Mouse (Mus musculus): Measurements from ENCODE around the gene Slc16a13.
A peak's percentile ranks its signal among the peaks of the same experiment; 100 is the strongest.

The Slc16a13 gene

GRCm38 (mm10) chr11:70211972-70212371, 8.9 kb downstream of the Slc16a13 start:
- no peak for DNase-seq (ENCODE audit: low spot score in 2 of 2)

DNA sequence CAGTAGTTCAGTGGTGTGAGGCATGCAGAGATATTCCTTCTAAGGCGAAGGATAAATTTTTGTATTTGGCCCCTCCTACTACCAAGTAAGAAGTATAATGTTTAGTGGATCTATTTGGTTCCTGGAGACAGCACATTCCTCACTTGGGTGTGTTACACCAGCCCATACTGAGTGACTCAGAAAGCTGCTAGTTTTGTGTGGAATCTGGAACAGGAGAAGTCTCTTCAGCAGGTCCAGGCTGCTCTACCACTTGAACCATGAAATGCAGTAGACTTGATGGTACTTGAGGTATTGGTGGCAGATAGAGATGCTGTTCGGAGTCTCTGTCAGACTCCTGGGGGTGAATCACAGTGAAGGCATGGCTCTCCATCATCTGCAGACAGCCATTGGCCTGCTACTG, 10.2 kb downstream of the Slc16a13 start:
- DNase-seq (ENCODE audit: low spot score in 2 of 2), result no peak

DNA sequence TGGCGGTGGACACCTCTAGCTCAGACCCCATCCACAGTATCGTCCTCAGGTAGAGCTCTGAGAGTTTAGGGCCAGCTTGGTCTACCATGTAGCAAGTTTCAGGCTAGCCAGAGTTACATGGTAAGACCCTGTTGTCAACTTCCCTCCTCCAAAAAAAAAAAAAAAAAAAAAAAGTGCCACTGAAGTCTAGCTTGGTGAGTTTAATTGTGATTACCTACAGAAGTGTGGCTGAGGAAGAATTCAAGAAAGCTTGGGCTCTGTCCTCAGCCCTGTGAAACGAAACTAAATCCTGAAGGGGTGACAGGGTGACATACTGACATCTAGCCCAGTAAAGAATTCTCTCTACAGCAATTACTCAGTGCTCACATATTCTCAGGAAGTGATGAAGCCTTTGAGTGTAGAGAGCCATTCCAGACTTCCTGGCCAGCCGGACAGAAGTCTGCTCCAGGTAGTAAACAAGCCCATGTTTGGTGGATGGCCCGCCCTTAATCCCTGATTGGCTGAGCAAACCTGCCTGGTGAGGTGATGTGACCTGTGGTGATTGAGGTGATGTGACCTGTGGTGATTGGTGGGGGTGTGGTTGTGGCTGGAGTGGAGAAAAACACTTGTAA, 12.0 kb downstream of the Slc16a13 start:
- no peak for DNase-seq (ENCODE audit: low spot score in 2 of 2)

- no peak for DNase-seq (ENCODE audit: low spot score in 2 of 2)
Measured at GRCm38 (mm10) chr11:70207283-70207682, 13.6 kb downstream of the Slc16a13 start.

DNA sequence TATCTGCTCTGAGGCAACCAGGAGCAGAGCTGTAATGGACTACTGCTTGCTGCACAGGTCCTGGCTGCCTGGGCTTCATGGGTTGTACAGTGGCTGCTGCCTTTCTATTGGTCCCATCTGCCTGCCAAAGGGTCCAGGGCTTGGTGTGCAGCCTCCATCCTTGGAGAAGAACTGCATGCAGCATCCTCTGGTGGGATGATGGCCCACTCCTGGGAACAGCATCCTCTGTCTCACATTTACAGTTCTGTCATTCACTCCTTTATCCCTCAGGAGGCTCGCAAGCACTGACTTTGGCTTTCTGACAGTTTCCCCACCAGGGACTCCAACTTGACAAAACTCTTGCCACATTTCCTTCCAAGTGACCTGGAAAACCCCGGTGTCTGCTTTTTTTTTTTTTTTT, 14.1 kb downstream of the Slc16a13 start:
- DNase-seq (ENCODE audit: low spot score in 2 of 2), result no peak

DNA sequence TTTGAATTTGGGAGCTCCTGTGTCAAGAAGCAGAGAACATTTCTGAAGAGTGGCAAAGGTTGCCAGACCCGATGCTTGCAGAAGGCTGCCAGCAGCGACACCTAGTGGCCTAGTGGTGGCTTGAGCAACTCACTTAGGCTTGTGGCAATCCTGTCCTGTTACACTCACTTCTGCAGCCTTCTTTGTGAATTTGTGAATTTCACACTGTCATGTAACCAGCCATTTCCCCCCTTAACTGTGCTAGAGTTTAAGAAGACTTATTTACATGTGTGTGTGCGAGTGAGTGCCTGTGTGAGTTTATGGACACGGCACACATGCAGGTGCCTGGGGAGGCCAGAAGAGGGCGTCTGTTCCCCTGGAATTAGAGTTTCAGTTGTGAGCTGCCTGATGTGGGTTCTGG, 19.2 kb downstream of the Slc16a13 start:
- peak; percentile 72 to 86 for DNase-seq (ENCODE audit: low spot score in 2 of 2)

DNA sequence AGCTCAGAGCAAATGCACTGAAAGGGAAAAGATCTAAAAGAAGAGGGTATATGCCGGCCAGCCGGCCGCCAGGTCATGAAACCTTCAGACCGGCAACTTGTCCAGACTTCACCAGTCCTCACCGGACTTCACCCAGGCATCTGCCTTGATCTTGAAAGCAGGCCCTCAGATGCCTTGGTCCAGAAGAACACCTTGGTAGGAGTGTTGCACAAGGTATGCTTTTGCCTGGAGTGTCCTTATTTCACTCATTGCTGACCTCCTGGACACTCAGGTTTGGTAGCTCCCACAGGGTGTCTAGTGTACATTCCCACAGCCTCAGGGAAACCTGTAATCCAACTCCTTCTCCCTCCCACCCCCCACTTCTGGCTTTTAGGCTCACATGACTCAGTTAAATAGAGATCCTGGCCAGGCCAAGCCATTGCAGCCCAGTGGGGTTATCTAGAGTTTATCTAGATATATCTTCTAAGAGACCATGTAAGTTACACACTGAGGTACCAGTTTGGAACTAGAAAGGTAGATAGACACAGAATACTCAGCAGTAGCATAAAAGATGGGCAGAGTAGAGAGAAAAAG, 20.7 kb downstream of the Slc16a13 start:
- no peak for DNase-seq (ENCODE audit: low spot score in 2 of 2)

GRCm38 (mm10) chr11:70199107-70199506, 21.8 kb downstream of the Slc16a13 start:
- DNase-seq (ENCODE audit: low spot score in 2 of 2), result no peak

- DNase-seq (ENCODE audit: low spot score in 2 of 2), result no peak
Measured at GRCm38 (mm10) chr11:70198332-70198731, 22.5 kb downstream of the Slc16a13 start.

DNA sequence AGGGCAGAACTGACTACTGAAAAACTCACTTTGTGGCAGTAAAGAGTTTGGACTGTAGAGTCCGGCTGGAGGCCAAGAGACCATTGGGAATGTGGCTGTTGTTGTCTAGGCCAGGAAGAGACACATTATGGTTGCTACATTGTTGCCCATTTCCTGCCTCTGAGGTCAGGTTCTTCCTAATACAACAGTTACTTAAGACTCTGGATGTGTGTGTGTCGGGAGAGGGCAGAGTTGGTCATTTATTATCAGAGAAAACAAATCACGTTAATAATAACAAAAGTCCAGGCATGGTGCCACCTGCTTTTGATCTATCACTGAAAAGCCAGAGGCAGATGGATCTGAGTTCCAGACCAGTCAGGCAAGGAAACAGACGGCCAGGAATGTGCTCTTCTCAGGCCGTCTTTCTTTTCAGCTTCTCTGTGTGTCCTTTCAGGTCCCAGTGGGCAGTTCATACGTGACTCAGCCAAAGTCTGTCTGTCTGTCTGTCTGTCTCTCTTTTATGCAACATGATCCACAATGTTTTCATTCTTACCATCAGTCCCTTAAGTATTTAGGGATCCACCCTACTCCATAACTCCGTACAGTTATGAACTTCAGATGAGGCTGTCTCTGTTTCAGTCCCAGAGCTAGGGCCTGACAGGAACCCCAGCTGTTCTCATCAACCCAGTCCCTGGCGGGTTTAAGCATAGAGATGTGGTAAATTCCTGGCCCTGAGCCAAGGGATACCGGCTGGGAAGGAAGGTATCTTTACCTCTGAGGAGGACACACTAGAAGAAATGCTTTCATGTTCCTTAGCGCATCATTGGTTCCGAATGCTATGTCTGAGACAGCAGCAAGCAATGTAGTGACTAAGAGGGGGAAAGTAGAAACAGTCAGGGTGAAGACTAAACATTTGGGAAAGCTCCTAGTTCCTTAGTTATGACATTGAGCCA, 27.2 kb downstream of the Slc16a13 start:
- DNase-seq (ENCODE audit: low spot score in 2 of 2), result no peak

DNA sequence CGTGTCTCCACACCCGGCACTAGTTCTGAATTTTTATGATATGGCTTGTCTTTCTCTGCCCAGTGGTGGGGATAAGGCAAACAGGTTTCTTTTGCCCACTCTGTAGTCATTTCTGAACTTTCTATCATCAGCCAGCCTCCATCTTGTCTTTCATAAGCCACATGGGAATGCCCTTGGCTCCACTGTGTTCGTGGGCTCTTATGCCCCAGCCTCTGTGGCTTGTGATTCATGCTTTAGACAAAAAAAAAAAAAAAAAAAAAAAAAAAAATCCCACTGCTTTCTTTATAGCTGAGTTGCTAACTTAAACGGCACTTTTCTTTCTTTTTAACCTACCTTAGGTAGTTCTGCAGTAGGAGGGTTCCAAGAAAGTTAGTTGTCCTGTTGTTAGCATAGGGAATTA, 28.7 kb downstream of the Slc16a13 start:
- DNase-seq (ENCODE audit: low spot score in 2 of 2), result no peak

- DNase-seq (ENCODE audit: low spot score in 2 of 2), result no peak
Measured at GRCm38 (mm10) chr11:70191188-70191587, 29.7 kb downstream of the Slc16a13 start.

- no peak for DNase-seq (ENCODE audit: low spot score in 2 of 2)
Measured at GRCm38 (mm10) chr11:70189319-70190134, 31.3 kb downstream of the Slc16a13 start.

DNA sequence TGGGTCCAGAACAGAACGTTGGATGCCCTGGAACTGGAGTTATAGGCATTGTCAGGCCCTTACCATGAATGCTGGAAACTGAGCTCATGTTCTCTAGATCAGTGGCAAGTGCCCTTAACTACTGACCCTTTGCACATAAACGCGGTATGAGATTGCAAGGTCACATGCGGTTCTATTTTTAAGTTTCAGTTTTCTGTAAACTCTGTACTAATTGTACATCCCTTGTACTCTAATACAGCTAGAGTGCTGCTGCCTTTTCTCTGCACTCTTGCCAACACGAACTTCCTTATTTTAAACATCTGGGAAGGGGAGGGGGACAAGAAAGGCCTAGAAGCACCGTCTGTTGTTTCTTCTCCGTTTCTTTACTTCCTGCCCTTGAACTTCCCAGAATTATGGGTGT, 35.7 kb downstream of the Slc16a13 start:
- no peak for DNase-seq (ENCODE audit: low spot score in 2 of 2)

DNA sequence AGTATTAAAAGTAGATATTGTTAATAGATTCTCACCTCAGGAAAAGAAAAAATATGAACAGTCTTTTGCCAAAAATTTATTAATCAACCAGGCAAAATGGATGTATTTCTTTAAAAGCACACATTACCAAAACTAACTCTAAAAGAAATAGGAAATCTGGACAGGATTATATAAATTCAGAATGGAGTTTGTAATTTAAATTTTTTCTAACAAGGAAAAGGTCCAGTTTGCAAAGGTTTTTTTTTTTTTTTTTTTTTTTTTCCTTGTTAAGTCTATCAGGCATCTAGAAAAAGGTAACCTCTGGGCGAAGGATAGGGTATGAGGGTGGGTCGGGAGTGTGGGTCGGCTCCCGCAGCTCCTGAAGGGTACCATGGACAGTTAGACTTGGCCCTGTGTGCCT, 40.4 kb downstream of the Slc16a13 start:
- no peak for DNase-seq (ENCODE audit: low spot score in 2 of 2)

DNA sequence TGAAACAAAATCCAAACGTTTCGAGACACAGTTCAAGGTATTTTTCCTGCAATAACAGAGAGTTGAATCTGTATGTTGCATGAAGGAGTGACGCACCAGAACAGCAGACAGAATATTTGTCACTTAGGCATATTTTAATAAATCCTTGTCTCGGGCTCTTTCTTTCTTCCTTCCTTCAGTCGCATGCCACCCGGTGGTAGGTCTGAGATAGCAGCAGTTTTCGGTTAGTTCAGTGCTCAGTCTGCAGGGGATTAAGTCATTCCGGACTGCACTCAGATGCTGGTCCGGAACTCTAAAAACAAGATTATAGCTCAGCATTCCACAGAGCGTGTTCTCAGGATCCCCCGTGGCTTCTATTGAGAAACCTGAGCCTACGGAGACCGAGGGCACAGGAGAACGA, 41.5 kb downstream of the Slc16a13 start:
- DNase-seq (ENCODE audit: low spot score in 2 of 2), result no peak

GRCm38 (mm10) chr11:70178756-70179155, 42.1 kb downstream of the Slc16a13 start:
- peak in 1 of 2 experiments; percentile 35 for DNase-seq (ENCODE audit: low spot score in 2 of 2)

DNA sequence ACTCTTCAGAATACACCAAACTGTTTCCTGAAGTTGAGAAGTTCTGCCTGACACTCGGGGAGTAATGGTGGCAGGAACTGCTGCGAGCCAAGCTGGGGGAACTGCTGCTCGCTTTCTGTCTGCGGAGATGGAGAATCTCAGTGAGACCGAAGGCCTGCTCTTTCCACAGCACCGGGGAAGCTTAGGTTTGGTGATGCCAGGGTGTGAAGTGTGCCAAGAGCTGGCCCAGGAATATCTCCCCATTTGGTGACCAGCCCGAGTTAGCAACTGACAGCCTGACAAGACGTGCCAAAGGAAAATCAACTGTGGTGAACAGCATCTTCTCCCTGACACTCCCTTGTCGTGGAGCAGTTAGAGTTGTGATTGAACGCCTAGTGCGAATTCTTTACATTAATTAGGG, 42.6 kb downstream of the Slc16a13 start:
- no peak for DNase-seq (ENCODE audit: low spot score in 2 of 2)

GRCm38 (mm10) chr11:70177647-70178046, 43.2 kb downstream of the Slc16a13 start:
- DNase-seq (ENCODE audit: low spot score in 2 of 2), result no peak

GRCm38 (mm10) chr11:70174491-70174890, 46.4 kb downstream of the Slc16a13 start:
- no peak for DNase-seq (ENCODE audit: low spot score in 2 of 2)

- DNase-seq (ENCODE audit: low spot score in 2 of 2), result no peak
Measured at GRCm38 (mm10) chr11:70172298-70172697, 48.6 kb downstream of the Slc16a13 start.

GRCm38 (mm10) chr11:70171847-70172246, 49.0 kb downstream of the Slc16a13 start:
- DNase-seq (ENCODE audit: low spot score in 2 of 2), result no peak
